ENCODE assay signal across 7 mouse cellular contexts in genomic region chr1:152536416-152537018, GRCm38 (mm10).
DNase-seq lines count a peak whose midpoint lies in the region; ATAC-seq lines count a peak whose summit lies in the region.

No protein-coding gene starts in this region.

- H3K27ac ChIP-seq in embryonic facial prominence, embryonic 10.5 days (replicated peaks), result no peak overlapping the region

- peaks cover 12% of the 10 kb centered on the region for H3K4me1 ChIP-seq in embryonic facial prominence, embryonic 10.5 days

- H3K4me3 ChIP-seq in embryonic facial prominence, embryonic 10.5 days, result no peak overlapping the region

- H3K27me3 ChIP-seq in embryonic facial prominence, embryonic 10.5 days (replicated peaks; ENCODE audit: low read depth, poor library complexity, severe bottlenecking), result no peaks in the 10 kb centered on the region

- ATAC-seq in megakaryocyte, adult 5-6 weeks (ENCODE audit: poor library complexity, severe bottlenecking), result peak; percentile 45

- H3K9me3 ChIP-seq in embryonic facial prominence, embryonic 10.5 days, result no peaks in the 10 kb centered on the region

- H3K36me3 ChIP-seq in embryonic facial prominence, embryonic 10.5 days (replicated peaks), result peaks cover 72% of the 10 kb centered on the region

- WGBS in embryonic facial prominence, embryonic 10.5 days, result 60% methylated on average over 16 of the region's 16 CpGs

- DNase-seq in kidney, adult 9 months, result peak; percentile 65
- no peak for DNase-seq in kidney, postnatal 4 days
- peak; percentile 91 for DNase-seq in NIH3T3 (ENCODE audit: low read depth)
- DNase-seq in adrenal gland, postnatal 25 days, result peak; percentile 77
- DNase-seq in thymus, postnatal 25 days, result no peak
- DNase-seq in embryonic facial prominence, embryonic 10.5 days (ENCODE audit: low spot score), result no peak

Comparison
In these comparisons a context has a peak if more than half of its experiments do, and no peak if none do; other contexts are left out.
1. DNase-seq: peak in kidney, adult 9 months (single experiment), NIH3T3 (single experiment) and adrenal gland, postnatal 25 days (single experiment); none in kidney, postnatal 4 days (0 of 2), thymus, postnatal 25 days (single experiment) and embryonic facial prominence, embryonic 10.5 days (single experiment).